Mouse (Mus musculus): ENCODE measurements around the gene Kcnmb1.

The Kcnmb1 gene

DNA sequence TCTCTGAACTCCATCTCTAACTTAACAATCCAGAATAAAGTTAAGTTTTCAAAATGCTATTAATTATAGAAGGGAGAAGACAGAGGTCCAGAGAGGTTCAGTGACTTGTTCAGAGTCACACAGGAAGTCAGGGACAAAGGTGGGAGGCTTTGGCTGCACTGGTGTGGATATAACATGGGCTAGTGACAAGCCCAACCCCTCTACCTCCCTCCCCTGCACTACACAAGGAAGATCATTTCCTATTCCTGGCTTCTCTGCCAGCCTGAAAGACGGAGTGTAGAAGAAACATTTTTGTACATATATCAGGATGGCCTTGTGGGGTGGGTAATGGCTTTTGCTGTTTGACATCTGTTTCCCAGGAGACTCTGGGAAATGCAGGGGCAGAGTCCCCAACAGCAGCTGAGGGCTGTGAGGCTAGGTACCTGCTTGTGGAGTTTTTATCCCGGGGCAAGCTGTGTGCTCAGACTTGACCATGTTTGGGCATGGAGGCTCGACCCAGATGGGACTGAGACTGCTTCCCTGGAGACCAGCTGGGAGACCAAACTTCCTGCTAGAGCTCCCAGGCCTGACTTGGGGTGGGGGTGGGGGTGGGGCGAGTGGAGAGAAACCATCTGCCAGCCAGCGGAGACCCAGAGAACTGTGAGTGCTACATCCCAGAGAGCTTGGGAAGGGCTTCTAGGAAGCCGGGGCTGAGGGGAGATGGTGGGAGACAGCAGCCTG is at the start of gene Kcnmb1:
Gene Kcnmb1, plus strand, starts transcription at position 326 of the 720 bp plus-strand sequence.
- DNase-seq (ENCODE audit: low spot score in 2 of 2), result no peak

DNA sequence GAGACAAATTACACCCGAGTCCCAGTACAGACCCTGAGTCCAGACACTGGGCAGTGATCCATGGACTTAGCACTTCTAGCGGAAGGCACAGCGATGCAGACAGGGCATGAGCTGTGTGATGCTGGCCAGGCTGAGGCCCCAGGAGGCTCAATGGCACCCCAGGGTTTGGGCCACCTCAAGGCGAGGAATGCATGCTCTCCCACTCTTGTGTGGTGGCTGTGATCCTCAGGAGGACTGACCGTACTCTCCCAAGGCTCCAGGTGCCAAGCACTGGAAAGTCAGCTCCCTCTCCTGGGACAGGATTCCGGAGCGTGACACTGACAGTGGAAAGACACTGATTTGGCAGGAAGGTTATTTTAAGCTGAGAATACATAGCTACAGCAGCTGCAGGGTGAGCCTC is 49.8 kb upstream of the Kcnmb1 start:
- no peak for DNase-seq (ENCODE audit: low spot score in 2 of 2)

DNA sequence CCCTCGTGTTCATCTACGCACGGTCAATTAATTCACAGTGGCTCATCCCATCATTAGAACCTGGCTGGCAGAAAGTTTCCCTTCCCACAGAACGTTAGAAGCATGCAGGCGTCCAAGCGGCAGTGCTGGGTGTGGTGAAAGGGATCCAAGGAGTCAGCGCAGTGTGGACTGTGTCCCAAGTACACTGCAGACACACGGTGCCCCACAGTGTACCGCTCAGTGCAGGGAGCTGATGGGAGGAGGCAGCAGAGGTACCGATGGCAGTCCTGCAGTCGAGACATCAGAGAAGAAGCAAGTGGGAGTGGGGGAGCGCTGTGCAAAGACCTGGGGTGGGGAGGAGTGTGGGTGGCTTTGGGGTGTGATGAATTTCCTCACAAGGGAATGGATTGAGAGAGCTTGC is 48.6 kb upstream of the Kcnmb1 start:
- DNase-seq (ENCODE audit: low spot score in 2 of 2), result no peak

DNA sequence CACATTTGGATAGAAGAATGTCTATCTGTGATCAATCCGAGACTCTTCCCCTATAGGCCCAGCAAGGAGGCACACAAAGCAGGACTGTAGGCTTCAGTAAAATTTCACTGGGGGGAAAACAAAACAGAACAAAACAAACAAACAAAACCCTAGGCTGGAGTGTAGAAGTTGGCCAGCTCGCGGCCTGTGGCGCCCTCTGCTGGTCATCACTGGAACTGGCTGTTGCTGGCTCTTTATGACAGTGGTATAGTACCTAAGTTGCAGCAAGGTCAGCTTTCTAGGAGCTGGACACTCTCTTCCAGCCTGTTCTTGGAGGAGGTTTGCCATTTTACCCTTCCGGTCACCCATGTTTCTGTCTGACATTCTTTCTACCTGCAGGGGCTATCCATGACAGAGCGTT is 45.2 kb upstream of the Kcnmb1 start:
- peak; percentile 53 to 74 for DNase-seq (ENCODE audit: low spot score in 2 of 2)

DNA sequence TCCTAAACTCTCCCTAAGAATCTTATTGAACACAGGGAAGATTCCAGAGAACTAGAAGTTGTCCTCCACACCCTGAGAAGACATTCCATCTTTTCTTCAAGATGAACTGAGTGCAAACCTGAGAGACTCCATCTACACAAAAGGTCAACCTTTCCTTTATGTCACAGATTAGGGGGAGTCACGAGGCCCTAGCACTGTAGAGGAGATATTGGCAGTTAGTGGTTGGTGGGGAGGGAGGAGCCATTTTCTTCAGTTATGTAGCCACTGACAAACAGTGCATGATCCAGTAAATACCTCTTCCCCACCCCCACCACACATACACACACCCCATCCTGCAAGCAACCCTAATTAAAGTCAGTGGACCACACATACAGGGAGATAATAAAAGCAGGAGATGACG is 44.4 kb upstream of the Kcnmb1 start:
- DNase-seq (ENCODE audit: low spot score in 2 of 2), result no peak

DNA sequence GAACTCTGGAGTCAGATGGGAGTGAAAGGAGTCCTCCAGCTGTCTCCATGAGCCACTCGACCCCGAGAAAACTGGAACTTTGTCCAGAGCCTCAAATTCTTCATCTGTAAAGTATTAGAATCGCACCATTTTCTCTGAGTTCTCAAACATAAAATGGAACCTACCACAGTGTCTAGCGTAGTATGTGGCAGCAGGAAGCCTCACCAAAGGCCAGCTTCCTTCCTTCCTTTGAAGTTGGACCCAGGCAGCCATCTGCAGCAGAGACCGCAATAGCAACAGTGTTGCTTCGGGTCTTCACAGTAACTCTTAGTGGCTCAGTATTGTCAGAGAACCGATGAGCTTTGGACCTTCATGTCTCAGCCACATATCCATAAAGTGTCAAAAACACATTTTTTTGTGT is 43.0 kb upstream of the Kcnmb1 start:
- DNase-seq (ENCODE audit: low spot score in 2 of 2), result no peak

DNA sequence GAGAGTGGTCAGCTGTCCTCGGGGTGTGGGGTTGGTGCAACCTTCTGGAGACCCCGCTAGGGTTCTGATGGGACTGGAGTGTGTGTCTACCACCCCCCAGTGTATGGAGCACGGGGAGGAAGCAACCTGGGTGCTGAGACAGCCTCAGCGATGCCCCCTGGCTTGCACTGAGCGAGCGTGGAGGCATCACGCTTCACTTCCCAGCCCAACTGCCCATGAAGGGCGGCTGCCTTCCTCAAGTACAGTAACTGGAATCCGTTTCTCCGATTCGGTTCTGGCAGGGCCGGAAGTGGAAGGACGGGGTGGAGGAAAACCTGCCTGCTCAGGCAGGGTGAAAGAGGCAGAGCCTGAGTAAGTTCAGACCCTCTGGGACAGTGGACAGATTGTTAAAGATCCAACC is 41.4 kb upstream of the Kcnmb1 start:
- no peak for DNase-seq (ENCODE audit: low spot score in 2 of 2)

DNA sequence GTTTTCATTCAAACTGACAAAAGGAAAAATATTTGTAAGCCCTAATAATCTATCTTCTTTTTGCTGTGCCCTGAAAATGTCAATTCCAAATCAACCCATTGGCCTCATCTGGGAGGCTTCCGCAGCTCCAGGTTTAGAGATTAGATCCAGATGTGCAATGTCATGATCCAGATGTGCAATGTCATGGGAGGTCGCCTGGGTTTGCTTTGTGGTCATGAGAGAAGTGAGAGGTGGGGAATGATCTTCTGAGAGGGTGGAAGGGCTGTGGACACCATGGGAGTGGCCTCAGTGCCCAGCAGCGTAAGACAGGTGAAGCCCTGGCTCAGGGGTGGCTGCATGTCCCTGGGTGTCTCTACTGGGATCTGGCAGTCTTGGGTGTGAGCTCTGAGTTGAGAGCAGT is 39.8 kb upstream of the Kcnmb1 start:
- no peak for DNase-seq (ENCODE audit: low spot score in 2 of 2)

DNA sequence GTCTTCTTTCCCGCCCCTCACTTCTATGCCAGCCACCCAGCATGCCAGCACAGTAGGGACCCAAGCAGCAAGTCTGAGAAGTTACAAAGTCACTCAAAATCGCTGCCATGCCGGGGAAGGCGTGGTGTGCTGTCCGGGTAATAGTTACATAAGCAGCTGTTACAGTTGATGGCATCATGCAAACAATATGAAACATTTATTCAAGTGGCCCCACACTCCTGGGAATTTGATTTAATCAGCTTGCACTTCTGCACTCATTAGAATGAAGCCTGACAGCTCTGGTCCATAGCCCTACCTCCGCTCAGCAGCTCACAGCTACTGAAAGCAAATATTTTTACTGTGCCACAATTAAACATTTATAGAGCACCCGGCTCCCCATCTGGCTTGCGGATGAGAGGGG is 37.0 kb upstream of the Kcnmb1 start:
- DNase-seq (ENCODE audit: low spot score in 2 of 2), result no peak

DNA sequence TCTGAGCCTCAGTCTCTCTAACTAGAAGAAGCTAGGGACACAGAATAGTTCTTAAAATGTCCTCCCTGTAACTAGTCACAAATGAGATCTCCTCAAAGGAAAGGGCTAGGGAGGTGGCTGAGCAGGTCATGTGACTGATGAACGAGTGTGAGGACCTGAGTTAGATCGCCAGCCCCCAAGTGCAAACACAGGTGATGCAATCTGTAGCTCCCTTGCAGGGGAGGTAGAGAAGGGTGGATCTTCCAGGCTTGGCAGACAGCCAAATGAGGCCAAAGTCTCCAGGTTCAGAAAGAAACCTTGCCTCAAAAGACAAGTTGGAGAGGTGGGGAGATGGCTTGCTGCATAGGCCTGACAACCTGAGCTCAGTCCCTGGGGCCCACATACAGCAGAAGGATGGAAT is 36.3 kb upstream of the Kcnmb1 start:
- DNase-seq (ENCODE audit: low spot score in 2 of 2), result no peak

DNA sequence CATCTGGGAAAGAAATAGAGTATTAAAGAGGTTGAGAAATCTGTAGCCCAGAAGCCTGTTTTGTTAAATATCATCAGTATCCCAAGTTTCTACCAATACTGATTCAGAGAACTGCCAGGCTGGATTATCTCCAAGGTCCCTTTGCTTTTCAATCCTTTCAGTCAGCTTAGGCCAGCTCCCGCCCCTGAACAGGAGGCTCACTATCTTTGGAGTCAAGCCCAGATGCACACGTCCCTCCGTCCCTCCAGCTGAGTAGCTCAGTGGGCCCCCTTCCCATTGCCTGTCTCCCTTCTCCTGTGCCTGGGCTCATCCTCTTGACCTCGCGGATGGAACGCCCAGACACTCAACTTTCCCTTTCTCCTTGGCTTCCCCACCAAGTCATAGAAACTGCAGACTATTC is 35.5 kb upstream of the Kcnmb1 start:
- no peak for DNase-seq (ENCODE audit: low spot score in 2 of 2)

DNA sequence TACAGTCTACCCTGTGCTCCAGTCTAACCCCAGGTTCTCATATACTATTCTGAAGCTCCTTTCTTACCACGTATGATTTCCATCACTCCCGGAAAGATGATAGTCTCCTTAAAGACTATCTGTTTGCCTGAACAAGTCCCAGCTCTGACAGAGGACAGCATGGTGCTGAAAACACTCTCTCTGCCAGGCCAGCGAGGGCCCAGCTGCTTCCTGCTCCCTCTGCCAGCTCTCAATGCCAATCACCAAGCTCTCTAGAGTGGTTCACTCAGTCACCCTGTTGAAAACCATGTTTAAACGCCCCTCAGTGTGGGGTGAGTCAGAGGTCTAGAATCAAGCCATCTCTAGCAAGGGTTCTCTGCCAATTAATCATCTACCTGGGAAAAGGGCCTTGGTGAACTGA is 35.0 kb upstream of the Kcnmb1 start:
- DNase-seq (ENCODE audit: low spot score in 2 of 2), result no peak

DNA sequence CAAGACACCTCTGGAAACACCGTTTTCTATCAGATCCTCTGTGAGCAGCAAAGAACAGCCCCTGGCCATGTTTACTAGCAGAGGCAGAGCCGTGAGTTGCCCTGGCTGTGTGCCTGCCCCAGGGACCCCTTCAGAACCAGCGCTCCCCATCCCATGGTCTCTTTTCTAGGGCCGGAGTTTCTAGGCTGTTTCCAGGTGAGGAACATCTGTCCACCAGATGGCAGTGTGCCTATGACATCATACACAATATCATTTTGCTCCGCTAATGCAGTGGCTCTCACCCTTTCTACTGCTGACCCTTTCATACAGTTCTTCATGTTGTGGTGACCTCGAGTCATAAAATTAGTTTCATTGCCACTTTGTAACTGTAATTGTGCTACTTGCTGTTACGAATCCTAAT is 34.2 kb upstream of the Kcnmb1 start:
- peak in 1 of 2 experiments; percentile 57 for DNase-seq (ENCODE audit: low spot score in 2 of 2)

DNA sequence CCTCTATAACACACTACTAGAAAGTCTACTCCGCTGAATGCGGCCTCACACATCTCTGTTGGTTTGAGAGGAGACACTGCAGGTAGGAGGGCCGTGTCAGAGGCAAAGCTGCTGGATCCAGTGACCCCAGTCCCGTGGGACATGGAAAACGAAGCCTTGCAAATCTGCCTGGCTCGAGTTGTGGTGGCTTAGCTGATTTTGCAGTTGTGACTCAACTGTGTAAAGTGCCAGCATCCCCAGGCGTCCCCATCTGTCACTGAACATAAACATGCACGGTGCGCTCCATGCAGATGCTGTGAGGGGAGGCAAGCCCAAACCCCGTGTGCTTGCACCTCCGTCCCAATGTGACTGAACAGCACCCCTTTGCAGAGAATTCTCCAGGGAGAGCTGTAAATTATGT is 33.4 kb upstream of the Kcnmb1 start:
- DNase-seq (ENCODE audit: low spot score in 2 of 2), result no peak

DNA sequence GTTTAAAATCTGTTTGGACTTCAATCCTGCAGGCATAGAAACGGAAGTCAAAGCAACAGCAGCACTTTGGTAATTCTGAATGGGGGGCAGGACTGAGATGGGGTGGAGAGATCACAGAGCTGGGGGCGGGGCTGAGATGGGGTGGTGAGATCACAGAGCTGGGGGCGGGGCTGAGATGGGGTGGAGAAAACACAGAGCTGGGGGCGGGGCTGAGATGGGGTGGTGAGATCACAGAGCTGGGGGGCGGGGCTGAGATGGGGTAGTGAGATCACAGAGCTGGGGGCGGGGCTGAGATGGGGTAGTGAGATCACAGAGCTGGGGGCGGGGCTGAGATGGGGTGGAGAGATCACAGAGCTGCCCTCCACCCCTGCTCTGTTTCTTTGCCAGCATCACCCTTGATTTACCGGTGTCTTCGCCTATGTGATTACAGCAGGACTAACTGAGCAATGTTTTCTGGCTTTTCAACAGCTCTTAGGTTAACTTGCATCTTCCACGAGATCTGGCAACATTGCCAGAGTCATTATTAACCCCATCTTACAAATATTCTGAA is 30.9 kb upstream of the Kcnmb1 start:
- peak in 1 of 2 experiments; percentile 66 for DNase-seq (ENCODE audit: low spot score in 2 of 2)

DNA sequence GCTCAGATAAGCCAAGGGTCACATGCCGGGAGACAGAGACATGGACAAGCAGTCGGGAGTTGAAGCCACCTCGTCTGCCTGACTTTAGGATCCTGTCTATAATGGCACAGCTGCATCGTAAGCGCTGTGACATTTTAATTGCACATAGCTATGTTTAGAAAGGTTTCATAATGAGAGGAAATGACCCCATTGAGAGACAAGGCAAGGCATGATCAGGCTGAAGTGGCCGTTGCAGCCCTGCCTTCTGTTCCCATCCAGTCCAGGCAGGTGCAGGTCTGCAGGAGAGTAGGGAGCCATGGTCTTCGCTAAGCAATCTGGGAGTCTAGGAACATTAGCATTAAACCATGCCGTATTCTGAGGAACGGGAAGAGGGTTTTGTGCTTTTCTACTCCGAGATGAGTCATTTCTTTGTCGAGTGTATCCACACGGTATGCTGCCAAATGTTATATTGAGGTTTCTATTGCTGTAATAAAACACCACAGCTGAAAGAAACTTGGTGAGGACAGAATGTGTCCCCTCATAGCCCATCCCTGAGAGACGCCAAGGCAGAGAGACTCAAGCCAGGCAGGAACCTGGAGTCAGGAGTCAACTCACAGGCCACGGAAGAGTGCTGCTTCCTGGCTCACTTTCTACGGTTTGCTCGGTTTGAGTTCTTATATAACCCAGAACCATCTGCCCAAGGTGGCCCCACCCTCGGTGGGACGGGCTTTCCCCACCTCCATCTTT is 30.3 kb upstream of the Kcnmb1 start:
- no peak for DNase-seq (ENCODE audit: low spot score in 2 of 2)

DNA sequence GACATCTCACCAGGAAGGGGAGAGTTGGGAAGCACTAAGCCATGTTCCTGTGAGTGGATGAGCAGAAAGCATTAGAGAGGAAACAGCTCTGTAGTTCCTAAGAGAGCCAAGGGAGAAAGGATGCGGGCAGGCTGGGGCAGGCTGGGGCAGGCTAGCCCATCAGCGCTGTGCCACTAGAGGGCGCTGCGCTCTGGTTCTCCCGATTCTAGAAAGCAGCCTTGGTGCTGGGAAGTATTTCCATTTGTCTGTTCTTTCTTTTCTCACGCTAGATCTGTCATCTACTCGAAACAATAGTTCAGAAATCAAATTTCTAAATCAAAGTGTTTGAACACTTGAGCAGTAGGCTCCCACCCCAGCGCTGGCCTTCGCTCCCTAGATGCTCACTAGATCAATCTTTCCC is 28.5 kb upstream of the Kcnmb1 start:
- DNase-seq (ENCODE audit: low spot score in 2 of 2), result peak in 1 of 2 experiments; percentile 46

DNA sequence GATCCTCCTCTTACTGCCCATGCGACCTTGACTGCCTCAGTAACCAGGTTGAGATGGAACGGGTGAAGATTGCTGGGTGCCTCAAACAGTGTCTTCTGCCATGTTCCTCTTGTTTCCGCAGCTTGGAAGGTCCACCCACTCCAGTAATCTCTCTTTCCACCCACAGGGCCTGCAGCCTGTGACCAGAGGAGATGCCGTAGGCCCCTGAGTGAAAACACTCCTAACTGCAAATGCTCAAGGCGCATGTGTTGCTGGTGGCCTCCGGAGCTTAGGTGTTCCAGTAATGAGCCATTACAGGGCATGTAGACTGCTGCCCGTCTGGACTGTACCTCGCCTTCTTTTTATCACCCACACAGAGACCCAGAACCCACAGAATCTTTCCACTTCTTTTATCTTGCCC is 25.2 kb upstream of the Kcnmb1 start:
- DNase-seq (ENCODE audit: low spot score in 2 of 2), result no peak

DNA sequence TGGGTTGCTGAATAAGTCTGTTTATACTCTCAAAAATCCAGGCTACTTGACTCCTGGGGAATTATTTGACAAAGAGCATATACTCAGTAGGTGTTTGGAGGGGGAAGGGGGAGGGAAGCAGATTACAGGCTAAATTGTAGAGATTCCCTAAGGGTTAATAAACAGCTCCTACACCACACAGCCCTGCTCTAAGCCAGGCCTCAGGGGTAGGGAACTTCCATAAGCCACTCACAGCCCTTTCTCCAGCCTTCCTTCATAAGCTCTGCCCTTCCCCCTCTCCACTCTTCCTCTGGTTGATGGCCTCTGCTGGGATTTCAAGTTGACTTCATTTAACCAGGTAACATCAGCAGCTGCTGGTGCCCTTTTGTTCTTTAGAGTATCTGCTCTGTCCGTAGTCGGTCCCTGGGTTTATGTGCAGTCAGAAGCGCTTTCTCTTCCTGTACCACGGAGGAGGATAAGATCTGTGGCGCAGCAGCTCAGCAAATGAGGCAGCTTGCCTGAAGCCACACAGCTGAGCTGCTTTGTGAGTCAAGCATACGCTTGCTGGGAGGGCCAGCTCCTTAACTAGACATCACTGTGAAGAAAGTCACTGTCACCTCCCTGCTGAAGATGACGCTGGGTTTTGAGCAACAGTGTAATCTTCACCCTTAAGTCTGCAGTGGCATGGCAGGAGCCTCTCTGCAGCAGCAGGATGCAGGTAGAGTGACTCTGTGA is 24.1 kb upstream of the Kcnmb1 start:
- DNase-seq (ENCODE audit: low spot score in 2 of 2), result peak in 1 of 2 experiments; percentile 30

DNA sequence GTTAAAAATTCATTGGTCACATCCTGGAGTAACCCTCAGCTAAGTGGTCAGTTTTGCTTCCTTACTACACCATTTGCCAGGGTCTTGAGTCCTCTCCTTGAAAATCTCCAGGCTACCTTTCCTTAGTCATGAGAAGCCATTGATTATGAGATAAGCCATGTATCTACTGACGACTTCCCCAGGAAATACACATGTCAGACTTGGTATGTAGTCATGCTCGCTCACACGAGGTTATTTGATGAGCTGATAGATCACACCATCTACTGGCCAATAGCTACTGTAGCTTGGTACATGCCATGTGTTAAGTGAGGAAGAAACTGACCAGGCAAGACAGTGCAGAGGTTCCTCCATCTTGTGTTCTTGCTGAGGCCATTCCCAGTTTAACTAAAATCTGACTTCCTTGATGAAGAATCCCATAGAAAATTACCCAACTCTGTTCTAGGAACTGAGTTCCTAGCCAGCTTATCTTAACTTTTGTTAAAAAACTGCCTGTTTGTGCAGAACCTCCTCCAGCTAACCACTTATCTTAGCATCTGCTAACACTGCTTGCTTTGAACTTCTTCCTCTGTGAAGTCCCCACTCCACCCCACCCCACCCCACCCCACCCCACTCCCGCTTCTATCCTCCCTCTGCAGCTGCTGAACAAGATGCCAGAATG is 23.2 kb upstream of the Kcnmb1 start:
- no peak for DNase-seq (ENCODE audit: low spot score in 2 of 2)

DNA sequence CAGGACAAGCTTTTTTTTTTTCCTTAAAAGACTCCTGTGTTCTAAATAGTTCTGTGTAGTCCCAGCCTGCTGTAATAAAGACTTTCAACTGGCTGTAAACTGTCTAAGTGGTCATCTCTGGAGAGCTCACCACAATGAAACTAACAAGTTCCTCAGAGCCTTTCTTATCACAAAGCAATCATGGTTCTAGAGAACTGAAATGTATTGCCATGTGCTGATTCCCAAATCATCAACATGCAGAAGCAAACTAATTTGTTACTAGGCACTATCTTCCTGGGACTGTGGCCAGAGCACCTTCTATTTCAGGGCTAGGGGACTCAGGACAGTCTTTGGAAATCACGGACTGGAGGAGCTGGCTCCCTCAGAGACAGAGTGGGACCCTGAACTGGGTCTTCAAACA is 19.2 kb upstream of the Kcnmb1 start:
- no peak for DNase-seq (ENCODE audit: low spot score in 2 of 2)

All from spleen, postnatal 10 days (tissue).